Mouse (Mus musculus): ENCODE results near the gene Slc45a3. TPM values are rescaled to one million over a fixed set of nuclear protein-coding genes. Genes with fewer than 3 reads are reported as not detected.

The Slc45a3 gene
- polyA plus RNA-seq, 1 experiment from 2014 or later: 7.5 TPM

- ATAC-seq (ENCODE audit: low FRiP score) (peak; percentile 72), DNase-seq (ENCODE audit: low spot score) (peak; percentile 89)
- Histone ChIP-seq H3K4me2 (replicated peaks; ENCODE audit: low read depth, low read length) (no peak overlapping the region), H3K9ac (ENCODE audit: low read depth, low read length) (no peak overlapping the region), H3K9me3 (ENCODE audit: control insufficient read depth, low read length) (no peaks in the 10 kb centered on the region), H3K4me1 (replicated peaks; ENCODE audit: control insufficient read depth, insufficient read depth, low read length) (no peaks in the 10 kb centered on the region), H3K36me3 (ENCODE audit: control insufficient read depth, insufficient read depth, low read length) (no peaks in the 10 kb centered on the region), H3K27me3 (ENCODE audit: control insufficient read depth, insufficient read depth, low read length) (no peaks in the 10 kb centered on the region), H3K27ac (ENCODE audit: low read depth, low read length) (no peak overlapping the region), H3K4me3 (ENCODE audit: low read depth, low read length) (no peak overlapping the region)
- WGBS: 45% methylated on average over 12 of the region's 12 CpGs
Measured at GRCm38 (mm10) chr1:131981378-131982013, 18.7 kb downstream of the Slc45a3 start.

- H3K4me2 ChIP-seq (replicated peaks; ENCODE audit: low read depth, low read length): no peak overlapping the region
- H3K9me3 ChIP-seq (ENCODE audit: control insufficient read depth, low read length): no peaks in the 10 kb centered on the region
- DNase-seq (ENCODE audit: low spot score) (peak; percentile 85), ATAC-seq (ENCODE audit: low FRiP score) (peak; percentile 31; the same call in 1 of the 2 replicates)
- no peaks in the 10 kb centered on the region for H3K27me3 ChIP-seq (ENCODE audit: control insufficient read depth, insufficient read depth, low read length)
- H3K4me1 ChIP-seq (replicated peaks; ENCODE audit: control insufficient read depth, insufficient read depth, low read length): no peaks in the 10 kb centered on the region
- no peak overlapping the region for H3K9ac ChIP-seq (ENCODE audit: low read depth, low read length)
- H3K27ac ChIP-seq (ENCODE audit: low read depth, low read length): no peak overlapping the region
- H3K36me3 ChIP-seq (ENCODE audit: control insufficient read depth, insufficient read depth, low read length): no peaks in the 10 kb centered on the region
- H3K4me3 ChIP-seq (ENCODE audit: low read depth, low read length): no peak overlapping the region
- WGBS: 22% methylated on average over 5 of the region's 5 CpGs
Measured at GRCm38 (mm10) chr1:131982907-131983306, 20.1 kb downstream of the Slc45a3 start.

DNA sequence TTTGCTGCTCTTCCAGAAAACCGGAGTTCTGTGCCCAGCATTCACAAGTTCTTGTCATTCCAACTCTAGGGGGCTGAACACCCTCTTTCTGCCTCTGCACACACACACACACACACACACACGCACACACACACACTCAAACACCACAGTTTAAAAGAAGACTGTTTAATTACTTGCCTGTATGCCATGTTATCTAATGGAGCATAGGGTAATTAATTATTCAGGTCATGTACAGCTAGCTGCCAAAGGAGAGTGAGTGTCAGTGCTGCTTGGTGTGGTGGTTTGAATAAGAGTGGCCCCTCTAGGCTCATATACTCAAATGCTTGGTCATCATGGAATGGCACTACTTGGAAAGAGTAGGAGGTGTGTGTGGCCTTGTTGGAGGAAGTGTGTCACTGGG, 21.0 kb downstream of the Slc45a3 start:
- Histone ChIP-seq H3K9ac (ENCODE audit: low read depth, low read length) (no peak overlapping the region), H3K27me3 (ENCODE audit: control insufficient read depth, insufficient read depth, low read length) (no peaks in the 10 kb centered on the region), H3K9me3 (ENCODE audit: control insufficient read depth, low read length) (no peaks in the 10 kb centered on the region), H3K4me2 (replicated peaks; ENCODE audit: low read depth, low read length) (no peak overlapping the region), H3K36me3 (ENCODE audit: control insufficient read depth, insufficient read depth, low read length) (no peaks in the 10 kb centered on the region), H3K4me3 (ENCODE audit: low read depth, low read length) (no peak overlapping the region), H3K27ac (ENCODE audit: low read depth, low read length) (no peak overlapping the region), H3K4me1 (replicated peaks; ENCODE audit: control insufficient read depth, insufficient read depth, low read length) (no peaks in the 10 kb centered on the region)
- DNase-seq (ENCODE audit: low spot score) (no peak), ATAC-seq (ENCODE audit: low FRiP score) (no peak)
- WGBS: 91% methylated on average over 2 of the region's 2 CpGs

DNA sequence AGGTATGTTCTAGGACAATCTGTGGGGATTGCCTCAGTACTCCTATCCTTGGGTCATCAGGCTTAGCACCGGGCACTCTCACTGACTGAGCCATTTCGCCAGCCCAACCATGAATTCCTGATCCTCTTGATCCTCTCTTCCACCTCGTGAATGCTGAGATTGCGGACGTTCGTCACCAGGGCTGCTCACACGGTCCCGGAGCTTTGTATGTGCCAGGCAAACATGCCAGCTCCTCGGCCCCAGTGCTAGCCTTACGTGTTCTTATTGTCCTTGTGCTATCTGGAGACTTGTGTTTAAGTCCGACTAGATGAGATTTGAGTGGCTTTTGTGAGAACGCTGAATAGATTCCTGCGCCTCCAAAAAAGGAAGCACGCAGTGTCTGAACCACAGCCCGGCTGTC, 24.7 kb downstream of the Slc45a3 start:
- 82% methylated on average over 15 of the region's 15 CpGs for WGBS
- DNase-seq (ENCODE audit: low spot score) (no peak), ATAC-seq (ENCODE audit: low FRiP score) (no peak)
- H3K4me2 ChIP-seq (replicated peaks; ENCODE audit: low read depth, low read length): no peak overlapping the region
- H3K4me3 ChIP-seq (ENCODE audit: low read depth, low read length): no peak overlapping the region
- no peak overlapping the region for H3K27ac ChIP-seq (ENCODE audit: low read depth, low read length)
- H3K9me3 ChIP-seq (ENCODE audit: control insufficient read depth, low read length): no peaks in the 10 kb centered on the region
- no peaks in the 10 kb centered on the region for H3K36me3 ChIP-seq (ENCODE audit: control insufficient read depth, insufficient read depth, low read length)
- H3K4me1 ChIP-seq (replicated peaks; ENCODE audit: control insufficient read depth, insufficient read depth, low read length): no peaks in the 10 kb centered on the region
- H3K27me3 ChIP-seq (ENCODE audit: control insufficient read depth, insufficient read depth, low read length): no peaks in the 10 kb centered on the region
- no peak overlapping the region for H3K9ac ChIP-seq (ENCODE audit: low read depth, low read length)

GRCm38 (mm10) chr1:131989476-131989875, 26.7 kb downstream of the Slc45a3 start:
- WGBS: 75% methylated on average over 4 of the region's 4 CpGs
- DNase-seq (ENCODE audit: low spot score) (no peak), ATAC-seq (ENCODE audit: low FRiP score) (no peak)
- no peak overlapping the region for H3K27ac ChIP-seq (ENCODE audit: low read depth, low read length)
- H3K27me3 ChIP-seq (ENCODE audit: control insufficient read depth, insufficient read depth, low read length): no peaks in the 10 kb centered on the region
- no peak overlapping the region for H3K9ac ChIP-seq (ENCODE audit: low read depth, low read length)
- no peaks in the 10 kb centered on the region for H3K36me3 ChIP-seq (ENCODE audit: control insufficient read depth, insufficient read depth, low read length)
- H3K4me3 ChIP-seq (ENCODE audit: low read depth, low read length): no peak overlapping the region
- H3K9me3 ChIP-seq (ENCODE audit: control insufficient read depth, low read length): no peaks in the 10 kb centered on the region
- no peaks in the 10 kb centered on the region for H3K4me1 ChIP-seq (replicated peaks; ENCODE audit: control insufficient read depth, insufficient read depth, low read length)
- no peak overlapping the region for H3K4me2 ChIP-seq (replicated peaks; ENCODE audit: low read depth, low read length)

DNA sequence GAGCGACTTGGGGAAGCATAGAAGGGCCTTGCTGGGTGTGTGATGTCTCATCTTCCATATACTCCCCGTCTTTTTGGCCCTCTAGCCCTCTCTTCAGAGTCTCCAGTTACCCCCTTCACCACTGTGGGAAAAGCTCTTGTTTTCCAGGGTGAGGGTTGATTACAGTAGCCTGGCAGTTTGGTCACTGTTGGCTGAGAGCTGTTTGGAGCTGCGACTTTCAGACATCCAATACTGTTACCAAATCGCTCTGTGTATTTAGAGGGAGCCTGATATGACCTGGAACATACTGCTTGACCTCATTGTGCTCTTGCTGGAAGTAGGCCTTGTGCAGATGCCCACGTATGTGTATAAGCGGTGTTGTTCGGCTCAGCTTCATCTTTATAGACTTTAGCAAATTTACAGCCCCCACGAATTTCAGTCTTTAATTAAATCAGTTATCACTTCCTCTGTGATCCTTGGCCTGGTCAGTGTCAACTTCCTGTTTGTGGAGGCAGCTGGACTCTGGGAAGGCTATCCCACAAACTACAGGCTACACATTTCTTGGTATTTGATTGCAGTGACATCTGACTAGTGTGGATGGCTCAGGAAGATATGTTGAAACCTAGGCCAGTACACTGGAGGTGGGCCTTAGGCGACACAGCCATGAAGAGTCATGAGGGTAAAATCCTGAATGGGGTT, 27.5 kb downstream of the Slc45a3 start:
- Histone ChIP-seq H3K4me1 (replicated peaks; ENCODE audit: control insufficient read depth, insufficient read depth, low read length) (no peaks in the 10 kb centered on the region), H3K9me3 (ENCODE audit: control insufficient read depth, low read length) (no peaks in the 10 kb centered on the region), H3K4me3 (ENCODE audit: low read depth, low read length) (no peak overlapping the region), H3K27me3 (ENCODE audit: control insufficient read depth, insufficient read depth, low read length) (no peaks in the 10 kb centered on the region), H3K4me2 (replicated peaks; ENCODE audit: low read depth, low read length) (no peak overlapping the region), H3K9ac (ENCODE audit: low read depth, low read length) (no peak overlapping the region), H3K27ac (ENCODE audit: low read depth, low read length) (no peak overlapping the region), H3K36me3 (ENCODE audit: control insufficient read depth, insufficient read depth, low read length) (no peaks in the 10 kb centered on the region)
- no peak for DNase-seq (ENCODE audit: low spot score)
- ATAC-seq (ENCODE audit: low FRiP score): no peak
- WGBS: 88% methylated on average over 9 of the region's 9 CpGs

- ATAC-seq (ENCODE audit: low FRiP score) (no peak), DNase-seq (ENCODE audit: low spot score) (no peak)
- no peaks in the 10 kb centered on the region for H3K9me3 ChIP-seq (ENCODE audit: control insufficient read depth, low read length)
- no peaks in the 10 kb centered on the region for H3K27me3 ChIP-seq (ENCODE audit: control insufficient read depth, insufficient read depth, low read length)
- no peaks in the 10 kb centered on the region for H3K4me1 ChIP-seq (replicated peaks; ENCODE audit: control insufficient read depth, insufficient read depth, low read length)
- WGBS: 84% methylated on average over 7 of the region's 7 CpGs
- H3K36me3 ChIP-seq (ENCODE audit: control insufficient read depth, insufficient read depth, low read length): no peaks in the 10 kb centered on the region
- H3K4me3 ChIP-seq (ENCODE audit: low read depth, low read length): no peak overlapping the region
- H3K27ac ChIP-seq (ENCODE audit: low read depth, low read length): no peak overlapping the region
- no peak overlapping the region for H3K4me2 ChIP-seq (replicated peaks; ENCODE audit: low read depth, low read length)
- no peak overlapping the region for H3K9ac ChIP-seq (ENCODE audit: low read depth, low read length)
Measured at GRCm38 (mm10) chr1:131992561-131993001, 29.8 kb downstream of the Slc45a3 start.

- Histone ChIP-seq H3K4me2 (replicated peaks; ENCODE audit: low read depth, low read length) (no peak overlapping the region), H3K27ac (ENCODE audit: low read depth, low read length) (no peak overlapping the region), H3K27me3 (ENCODE audit: control insufficient read depth, insufficient read depth, low read length) (no peaks in the 10 kb centered on the region), H3K4me1 (replicated peaks; ENCODE audit: control insufficient read depth, insufficient read depth, low read length) (no peaks in the 10 kb centered on the region), H3K4me3 (ENCODE audit: low read depth, low read length) (no peak overlapping the region), H3K9me3 (ENCODE audit: control insufficient read depth, low read length) (no peaks in the 10 kb centered on the region), H3K36me3 (ENCODE audit: control insufficient read depth, insufficient read depth, low read length) (no peaks in the 10 kb centered on the region), H3K9ac (ENCODE audit: low read depth, low read length) (no peak overlapping the region)
- ATAC-seq (ENCODE audit: low FRiP score) (no peak), DNase-seq (ENCODE audit: low spot score) (no peak)
- WGBS: 87% methylated on average over 12 of the region's 12 CpGs
Measured at GRCm38 (mm10) chr1:131993169-131994040, 30.6 kb downstream of the Slc45a3 start.

Measured in hindbrain, embryonic 11.5 days (tissue).